Mouse (Mus musculus): ENCODE measurements around the gene Denr. TPM values are rescaled to one million over a fixed set of nuclear protein-coding genes. Genes with fewer than 3 reads are reported as not detected.

Gene Denr
- polyA plus RNA-seq, 1 experiment from 2014 or later = 118 TPM

- ATAC-seq (ENCODE audit: low read depth) = peak; percentile 78
- Histone ChIP-seq H3K4me2 (ENCODE audit: low read depth, low read length) (peak within 1 kb of the TSS; percentile 56), H3K4me3 (ENCODE audit: low read length) (peak within 1 kb of the TSS; percentile 27), H3K4me1 (replicated peaks; ENCODE audit: control insufficient read depth, insufficient read depth, low read length) (peaks cover 25% of the 10 kb centered on the region), H3K27ac (ENCODE audit: low read length) (peak within 1 kb of the TSS; percentile 64), H3K36me3 (ENCODE audit: control insufficient read depth, insufficient read depth, low read length) (no peaks in the 10 kb centered on the region), H3K27me3 (ENCODE audit: control insufficient read depth, insufficient read depth, low read depth, low read length) (no peaks in the 10 kb centered on the region), H3K9me3 (ENCODE audit: control insufficient read depth, low read length) (no peaks in the 10 kb centered on the region), H3K9ac (ENCODE audit: low read length) (peak within 1 kb of the TSS; percentile 61)
- WGBS = 15% methylated on average over 12 of the region's 12 CpGs
Measured at GRCm38 (mm10) chr5:123879928-123880327, 27.0 kb upstream of the Denr start, which contains the start of gene Hcar1. Gene Hcar1 (minus strand): TSS chr5:123880020.

GRCm38 (mm10) chr5:123880778-123881177, 26.2 kb upstream of the Denr start:
- no peaks in the 10 kb centered on the region for H3K36me3 ChIP-seq (ENCODE audit: control insufficient read depth, insufficient read depth, low read length)
- no peaks in the 10 kb centered on the region for H3K9me3 ChIP-seq (ENCODE audit: control insufficient read depth, low read length)
- H3K4me2 ChIP-seq (ENCODE audit: low read depth, low read length) = no peak overlapping the region
- H3K4me1 ChIP-seq (replicated peaks; ENCODE audit: control insufficient read depth, insufficient read depth, low read length) = peaks cover 25% of the 10 kb centered on the region
- 77% methylated on average over 7 of the region's 14 CpGs for WGBS
- no peaks in the 10 kb centered on the region for H3K27me3 ChIP-seq (ENCODE audit: control insufficient read depth, insufficient read depth, low read depth, low read length)
- no peak overlapping the region for H3K27ac ChIP-seq (ENCODE audit: low read length)
- H3K4me3 ChIP-seq (ENCODE audit: low read length) = no peak overlapping the region
- ATAC-seq (ENCODE audit: low read depth) = no peak
- no peak overlapping the region; the same call in 1 of the 2 replicates for H3K9ac ChIP-seq (ENCODE audit: low read length)

- no peak for ATAC-seq (ENCODE audit: low read depth)
- WGBS = 72% methylated on average over 7 of the region's 7 CpGs
Measured at GRCm38 (mm10) chr5:123883891-123884290, 23.1 kb upstream of the Denr start.

GRCm38 (mm10) chr5:123884332-123884731, 22.6 kb upstream of the Denr start:
- ATAC-seq (ENCODE audit: low read depth) = no peak
- no peak overlapping the region for H3K27ac ChIP-seq (ENCODE audit: low read length)
- H3K27me3 ChIP-seq (ENCODE audit: control insufficient read depth, insufficient read depth, low read depth, low read length) = no peaks in the 10 kb centered on the region
- no peak overlapping the region for H3K4me2 ChIP-seq (ENCODE audit: low read depth, low read length)
- H3K9ac ChIP-seq (ENCODE audit: low read length) = no peak overlapping the region
- H3K36me3 ChIP-seq (ENCODE audit: control insufficient read depth, insufficient read depth, low read length) = no peaks in the 10 kb centered on the region
- peaks cover 10% of the 10 kb centered on the region for H3K4me1 ChIP-seq (replicated peaks; ENCODE audit: control insufficient read depth, insufficient read depth, low read length)
- no peak overlapping the region for H3K4me3 ChIP-seq (ENCODE audit: low read length)
- WGBS = 74% methylated on average over 10 of the region's 10 CpGs
- H3K9me3 ChIP-seq (ENCODE audit: control insufficient read depth, low read length) = no peaks in the 10 kb centered on the region

More at GRCm38 (mm10) chr5:123883891-123884290, 23.1 kb upstream of the Denr start:
- no peaks in the 10 kb centered on the region for H3K27me3 ChIP-seq (ENCODE audit: control insufficient read depth, insufficient read depth, low read depth, low read length)
- H3K4me3 ChIP-seq (ENCODE audit: low read length) = no peak overlapping the region
- H3K9ac ChIP-seq (ENCODE audit: low read length) = no peak overlapping the region
- H3K36me3 ChIP-seq (ENCODE audit: control insufficient read depth, insufficient read depth, low read length) = no peaks in the 10 kb centered on the region
- H3K27ac ChIP-seq (ENCODE audit: low read length) = no peak overlapping the region
- no peak overlapping the region for H3K4me2 ChIP-seq (ENCODE audit: low read depth, low read length)
- H3K9me3 ChIP-seq (ENCODE audit: control insufficient read depth, low read length) = no peaks in the 10 kb centered on the region
- peaks cover 14% of the 10 kb centered on the region for H3K4me1 ChIP-seq (replicated peaks; ENCODE audit: control insufficient read depth, insufficient read depth, low read length)

- H3K27me3 ChIP-seq (ENCODE audit: control insufficient read depth, insufficient read depth, low read depth, low read length) = no peaks in the 10 kb centered on the region
- no peak overlapping the region for H3K4me2 ChIP-seq (ENCODE audit: low read depth, low read length)
- WGBS = 39% methylated on average over 3 of the region's 3 CpGs
- no peak for ATAC-seq (ENCODE audit: low read depth)
- H3K4me1 ChIP-seq (replicated peaks; ENCODE audit: control insufficient read depth, insufficient read depth, low read length) = no peaks in the 10 kb centered on the region
- H3K9me3 ChIP-seq (ENCODE audit: control insufficient read depth, low read length) = no peaks in the 10 kb centered on the region
- no peak overlapping the region for H3K9ac ChIP-seq (ENCODE audit: low read length)
- no peak overlapping the region for H3K4me3 ChIP-seq (ENCODE audit: low read length)
- no peak overlapping the region for H3K27ac ChIP-seq (ENCODE audit: low read length)
- no peaks in the 10 kb centered on the region for H3K36me3 ChIP-seq (ENCODE audit: control insufficient read depth, insufficient read depth, low read length)
Measured at GRCm38 (mm10) chr5:123886365-123886764, 20.6 kb upstream of the Denr start.

GRCm38 (mm10) chr5:123890312-123890711, 16.7 kb upstream of the Denr start:
- H3K27me3 ChIP-seq (ENCODE audit: control insufficient read depth, insufficient read depth, low read depth, low read length) = no peaks in the 10 kb centered on the region
- WGBS = 66% methylated on average over 2 of the region's 2 CpGs
- H3K4me3 ChIP-seq (ENCODE audit: low read length) = no peak overlapping the region
- no peaks in the 10 kb centered on the region for H3K36me3 ChIP-seq (ENCODE audit: control insufficient read depth, insufficient read depth, low read length)
- H3K27ac ChIP-seq (ENCODE audit: low read length) = no peak overlapping the region
- no peaks in the 10 kb centered on the region for H3K4me1 ChIP-seq (replicated peaks; ENCODE audit: control insufficient read depth, insufficient read depth, low read length)
- H3K9ac ChIP-seq (ENCODE audit: low read length) = no peak overlapping the region
- no peak overlapping the region for H3K4me2 ChIP-seq (ENCODE audit: low read depth, low read length)
- no peak for ATAC-seq (ENCODE audit: low read depth)
- no peaks in the 10 kb centered on the region for H3K9me3 ChIP-seq (ENCODE audit: control insufficient read depth, low read length)

- Histone ChIP-seq H3K36me3 (ENCODE audit: control insufficient read depth, insufficient read depth, low read length) (no peaks in the 10 kb centered on the region), H3K4me2 (ENCODE audit: low read depth, low read length) (no peak overlapping the region), H3K9me3 (ENCODE audit: control insufficient read depth, low read length) (no peaks in the 10 kb centered on the region), H3K27me3 (ENCODE audit: control insufficient read depth, insufficient read depth, low read depth, low read length) (no peaks in the 10 kb centered on the region), H3K27ac (ENCODE audit: low read length) (no peak overlapping the region), H3K9ac (ENCODE audit: low read length) (no peak overlapping the region), H3K4me3 (ENCODE audit: low read length) (no peak overlapping the region), H3K4me1 (replicated peaks; ENCODE audit: control insufficient read depth, insufficient read depth, low read length) (no peaks in the 10 kb centered on the region)
- WGBS = 72% methylated on average over 5 of the region's 5 CpGs
- no peak for ATAC-seq (ENCODE audit: low read depth)
Measured at GRCm38 (mm10) chr5:123890987-123891386, 16.0 kb upstream of the Denr start.

GRCm38 (mm10) chr5:123891669-123892068, 15.3 kb upstream of the Denr start:
- ATAC-seq (ENCODE audit: low read depth) = no peak; the same call in 1 of the 2 replicates
- Histone ChIP-seq H3K36me3 (ENCODE audit: control insufficient read depth, insufficient read depth, low read length) (no peaks in the 10 kb centered on the region), H3K9me3 (ENCODE audit: control insufficient read depth, low read length) (no peaks in the 10 kb centered on the region), H3K4me3 (ENCODE audit: low read length) (no peak overlapping the region), H3K4me1 (replicated peaks; ENCODE audit: control insufficient read depth, insufficient read depth, low read length) (no peaks in the 10 kb centered on the region), H3K4me2 (ENCODE audit: low read depth, low read length) (no peak overlapping the region), H3K27me3 (ENCODE audit: control insufficient read depth, insufficient read depth, low read depth, low read length) (no peaks in the 10 kb centered on the region), H3K27ac (ENCODE audit: low read length) (no peak overlapping the region), H3K9ac (ENCODE audit: low read length) (no peak overlapping the region)
- 35% methylated on average over 6 of the region's 6 CpGs for WGBS

GRCm38 (mm10) chr5:123893520-123893919, 13.5 kb upstream of the Denr start:
- H3K27ac ChIP-seq (ENCODE audit: low read length) = no peak overlapping the region
- H3K27me3 ChIP-seq (ENCODE audit: control insufficient read depth, insufficient read depth, low read depth, low read length) = no peaks in the 10 kb centered on the region
- no peaks in the 10 kb centered on the region for H3K4me1 ChIP-seq (replicated peaks; ENCODE audit: control insufficient read depth, insufficient read depth, low read length)
- no peaks in the 10 kb centered on the region for H3K36me3 ChIP-seq (ENCODE audit: control insufficient read depth, insufficient read depth, low read length)
- no peaks in the 10 kb centered on the region for H3K9me3 ChIP-seq (ENCODE audit: control insufficient read depth, low read length)
- no peak for ATAC-seq (ENCODE audit: low read depth)
- no peak overlapping the region for H3K4me2 ChIP-seq (ENCODE audit: low read depth, low read length)
- 77% methylated on average over 5 of the region's 5 CpGs for WGBS
- no peak overlapping the region for H3K4me3 ChIP-seq (ENCODE audit: low read length)
- H3K9ac ChIP-seq (ENCODE audit: low read length) = no peak overlapping the region

GRCm38 (mm10) chr5:123896395-123896794, 10.6 kb upstream of the Denr start:
- Histone ChIP-seq H3K4me2 (ENCODE audit: low read depth, low read length) (no peak overlapping the region), H3K4me1 (replicated peaks; ENCODE audit: control insufficient read depth, insufficient read depth, low read length) (no peaks in the 10 kb centered on the region)
- no peak for ATAC-seq (ENCODE audit: low read depth)

More at GRCm38 (mm10) chr5:123896395-123896794, 10.6 kb upstream of the Denr start:
- 67% methylated on average over 11 of the region's 11 CpGs for WGBS
- Histone ChIP-seq H3K9ac (ENCODE audit: low read length) (no peak overlapping the region), H3K36me3 (ENCODE audit: control insufficient read depth, insufficient read depth, low read length) (no peaks in the 10 kb centered on the region), H3K4me3 (ENCODE audit: low read length) (no peak overlapping the region), H3K27ac (ENCODE audit: low read length) (no peak overlapping the region), H3K27me3 (ENCODE audit: control insufficient read depth, insufficient read depth, low read depth, low read length) (no peaks in the 10 kb centered on the region), H3K9me3 (ENCODE audit: control insufficient read depth, low read length) (no peaks in the 10 kb centered on the region)
